Mouse (Mus musculus) gastrocnemius, postnatal 36 days (tissue): ENCODE data around the gene Oaf. TPM values are rescaled to one million over a fixed set of nuclear protein-coding genes. Genes with fewer than 3 reads are reported as not detected.

Experiments used
- DNase-seq, 2 experiments: peaks; one replicate each; pipeline ENCODE4 v3.0.0; 2022
- intact Hi-C: fragments of 180-260 bp; cut with DNase I; formaldehyde crosslinking; loops from one replicate; pipeline ENCODE4 v1.15.1; 2025
- long read RNA-seq, 2 experiments: library from polyadenylated mRNA; stranded (forward); transcript quantifications; one replicate each; pipeline ENCODE4 v2.0.0; 2021
- total RNA-seq, 2 experiments: library from RNA; stranded (reverse); gene quantifications; 2 replicates each; pipeline ENCODE4 v1.2.3; 2021

Oaf gene
- 10 to 100 TPM in 1 of 2 experiments, 1 to 10 TPM in 1; 5.4 to 10.7 TPM for total RNA-seq
- long read RNA-seq, experiment 1, transcript Oaf-201 (4 exons, 2,526 nt), result major isoform, 10 of 14 reads
- long read RNA-seq, experiment 1, partial matches to known transcripts, result 0 of 14 reads
- long read RNA-seq, experiment 1, other reads (novel, unspliced or antisense), result 4 of 14 reads
- long read RNA-seq, experiment 2, transcript Oaf-201 (4 exons, 2,526 nt), result major isoform, 13 of 16 reads
- long read RNA-seq, experiment 2, partial matches to known transcripts, result 0 of 16 reads
- long read RNA-seq, experiment 2, other reads (novel, unspliced or antisense), result 3 of 16 reads

- intact Hi-C loops, result no loop called here
- DNase-seq, result peak; percentile 83 to 93
These were observed at the start of gene Oaf for GRCm38 (mm10) chr9:43239712-43240593. Oaf (minus strand) TSS chr9:43239911.

- intact Hi-C loops, result loop anchor here (10.0 kb wide), 1 partner anchor 282 kb away; no protein-coding TSS in a partner anchor
- peak; percentile 56 to 64 for DNase-seq
These were observed 47.2 kb upstream of the Oaf start for GRCm38 (mm10) chr9:43286870-43287269.

DNA sequence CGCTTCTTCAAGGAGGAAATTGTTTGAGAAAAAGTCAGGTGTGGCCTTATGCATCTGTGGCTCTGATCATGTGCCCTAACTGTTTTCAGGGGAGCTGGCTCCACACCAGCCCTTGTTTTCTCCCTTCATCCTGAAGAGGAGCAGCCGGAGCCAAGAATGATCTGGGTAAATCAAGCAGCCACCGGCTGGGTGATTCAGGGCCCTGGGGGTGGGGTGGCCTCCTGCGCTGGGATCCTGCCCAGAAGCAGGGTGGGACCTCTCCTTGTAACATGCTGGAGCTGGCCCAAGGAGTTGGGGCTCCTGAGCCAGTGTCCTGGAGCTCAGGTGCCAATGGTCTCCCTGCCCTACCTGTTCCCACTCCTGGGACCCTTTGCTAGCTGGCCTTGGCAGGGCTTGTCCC is 45.6 kb upstream of the Oaf start:
- DNase-seq, result no peak
- intact Hi-C loops, result loop anchor here (10.0 kb wide), 1 partner anchor 280 kb away; no protein-coding TSS in a partner anchor

DNA sequence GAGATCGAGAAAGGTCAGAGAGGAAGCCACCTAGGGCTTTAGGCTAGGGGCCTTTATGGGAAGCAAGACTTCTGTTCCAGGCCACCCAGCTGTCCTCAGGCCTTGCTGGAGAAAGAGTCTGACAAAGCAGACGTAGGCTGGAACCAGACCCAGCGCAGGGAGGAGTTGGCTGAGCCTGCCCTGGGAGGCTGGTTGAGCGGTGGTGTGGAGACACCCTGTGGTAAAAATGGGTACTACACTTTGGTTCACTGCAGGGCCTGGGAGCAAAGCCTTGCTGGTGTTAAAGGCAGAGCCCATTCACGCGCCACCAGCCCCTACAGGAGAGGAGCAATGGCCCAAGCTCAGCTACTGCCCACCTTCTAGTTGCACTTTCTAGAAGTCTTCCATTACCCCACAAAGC is 44.6 kb upstream of the Oaf start:
- intact Hi-C loops, result loop anchor here (1.0 to 10.0 kb wide), 3 partner anchors 62 to 279 kb away; no protein-coding TSS in a partner anchor
- DNase-seq, result peak; percentile 71 to 84

- DNase-seq, result peak; percentile 35 to 54
- intact Hi-C loops, result no loop called here
These were observed 34.0 kb upstream of the Oaf start for GRCm38 (mm10) chr9:43273735-43274134.

DNA sequence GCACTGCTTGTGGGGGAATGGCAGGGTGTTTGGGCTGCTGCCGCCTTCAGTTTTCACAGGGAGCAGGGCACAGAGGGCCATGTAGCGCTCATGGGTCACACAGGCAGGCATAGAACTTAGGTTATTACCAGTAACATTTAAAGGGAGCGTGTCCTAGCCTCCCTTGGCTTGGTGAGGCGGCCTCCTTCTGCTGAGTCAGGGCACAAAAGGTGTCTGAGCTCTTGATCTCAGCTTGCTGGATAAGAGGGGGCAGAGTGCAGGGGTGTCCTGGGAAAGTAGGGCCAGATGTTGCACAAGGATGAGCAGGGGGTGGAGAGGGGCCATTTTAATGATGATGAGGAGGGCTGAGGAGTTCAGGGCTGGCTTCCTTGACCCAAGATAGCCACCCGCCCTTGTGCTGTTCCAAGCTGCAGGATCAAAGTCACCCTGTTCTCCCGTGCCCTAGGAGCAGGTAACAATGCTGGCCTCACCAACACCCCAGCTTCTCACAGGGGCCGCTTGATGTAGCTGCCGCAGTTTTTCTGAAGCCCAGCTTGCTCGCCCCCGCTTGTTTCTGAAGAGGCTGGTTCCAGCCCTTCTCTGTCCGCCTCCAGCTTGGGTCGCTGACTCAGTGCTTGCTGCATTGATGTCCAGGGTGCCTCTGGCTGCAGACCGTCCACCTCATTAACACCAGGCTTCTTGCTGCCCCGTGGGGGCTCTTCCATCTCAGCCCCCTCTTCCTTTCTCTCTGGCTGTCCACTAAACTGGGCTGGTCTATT is 32.2 kb upstream of the Oaf start:
- DNase-seq, result no peak

GRCm38 (mm10) chr9:43270723-43271252 is 31.1 kb upstream of the Oaf start:
- intact Hi-C loops, result no loop called here
- DNase-seq, result no peak

More for the DNA sequence above, 32.2 kb upstream of the Oaf start:
- intact Hi-C loops, result no loop called here

DNA sequence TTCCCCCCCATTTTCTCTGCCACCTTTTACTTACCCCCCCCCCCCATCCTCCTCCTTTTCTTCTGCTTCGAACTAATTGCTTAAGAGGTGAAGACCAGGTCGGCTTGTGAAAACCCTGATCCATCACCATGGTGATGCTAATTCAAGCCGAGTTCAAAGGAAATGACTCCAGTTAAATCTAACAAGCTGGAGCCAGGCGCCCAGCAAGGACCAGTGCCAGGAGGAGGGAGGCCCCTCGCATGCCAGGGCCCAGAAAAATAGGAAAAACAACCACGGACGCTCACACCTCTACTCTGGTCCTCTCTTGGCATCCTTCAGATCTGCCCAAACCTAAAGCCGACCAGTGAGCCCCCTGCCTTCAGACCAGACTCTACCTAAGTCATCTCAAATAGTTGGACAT is 29.5 kb upstream of the Oaf start:
- intact Hi-C loops, result no loop called here
- DNase-seq, result no peak

DNA sequence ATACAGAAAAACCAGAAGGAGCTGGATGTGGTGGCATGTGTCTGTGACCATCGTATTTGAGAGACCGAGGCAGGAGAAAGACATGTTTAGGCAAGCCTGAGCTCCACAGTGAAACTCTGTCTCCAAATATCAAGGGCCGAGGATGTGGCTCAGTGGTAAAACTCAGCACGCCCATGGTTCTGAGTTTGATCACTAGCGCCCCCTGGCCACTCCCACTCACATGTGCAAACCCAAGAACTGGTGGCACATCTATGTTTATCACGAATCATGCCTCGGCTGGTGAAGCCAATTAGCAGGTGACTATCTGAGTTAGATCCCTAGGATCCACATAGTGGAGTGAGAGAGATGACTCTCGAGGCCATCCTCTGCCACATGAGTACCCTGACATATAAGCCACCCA is 27.6 kb upstream of the Oaf start:
- DNase-seq, result no peak
- intact Hi-C loops, result no loop called here

DNA sequence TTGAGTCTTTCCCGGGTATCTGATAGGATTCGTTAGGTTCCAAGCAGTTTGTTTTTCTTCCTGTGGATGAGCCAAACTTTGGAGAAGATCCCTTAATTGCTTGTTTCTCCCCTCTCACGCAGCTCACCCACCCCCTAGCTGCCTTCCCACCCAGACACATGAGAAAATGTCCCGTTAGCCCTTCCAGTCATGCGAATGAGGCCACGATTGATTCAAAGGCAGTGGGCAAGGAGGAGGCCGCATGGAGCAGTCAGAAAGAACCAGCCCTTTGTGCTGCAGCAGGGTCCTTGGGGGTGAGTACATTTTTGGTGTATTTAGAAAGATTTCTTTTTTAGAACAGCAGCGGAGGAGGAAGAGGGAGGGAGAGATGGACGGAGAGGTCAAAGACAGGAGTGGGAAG is 25.5 kb upstream of the Oaf start:
- DNase-seq, result no peak
- intact Hi-C loops, result no loop called here

DNA sequence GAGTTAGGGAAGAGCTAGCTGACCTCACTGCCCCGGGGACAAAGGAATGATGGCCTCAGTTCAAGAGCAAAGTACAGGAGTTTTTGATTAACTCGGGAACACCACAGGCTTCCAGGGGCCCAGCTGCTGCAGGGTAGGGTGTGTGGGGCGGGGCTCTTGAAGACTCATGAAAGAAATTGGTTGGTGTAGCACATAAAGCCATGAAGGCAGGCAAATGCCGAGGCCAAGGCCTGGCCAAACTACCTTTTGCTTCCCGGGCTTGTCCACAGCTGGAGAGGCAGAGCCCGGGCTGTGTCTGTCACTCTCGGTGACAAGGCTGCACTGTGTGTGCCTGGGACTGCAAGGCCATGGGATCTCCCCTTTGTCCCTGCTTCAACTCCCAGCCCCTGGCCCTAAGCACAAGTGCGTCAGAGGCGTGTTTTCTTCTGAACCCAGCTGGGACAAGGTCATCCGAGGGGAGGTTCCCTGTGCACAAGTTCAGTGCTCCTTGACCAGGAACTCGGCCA is 24.3 kb upstream of the Oaf start:
- DNase-seq, result peak; percentile 64 to 66
- intact Hi-C loops, result no loop called here

DNA sequence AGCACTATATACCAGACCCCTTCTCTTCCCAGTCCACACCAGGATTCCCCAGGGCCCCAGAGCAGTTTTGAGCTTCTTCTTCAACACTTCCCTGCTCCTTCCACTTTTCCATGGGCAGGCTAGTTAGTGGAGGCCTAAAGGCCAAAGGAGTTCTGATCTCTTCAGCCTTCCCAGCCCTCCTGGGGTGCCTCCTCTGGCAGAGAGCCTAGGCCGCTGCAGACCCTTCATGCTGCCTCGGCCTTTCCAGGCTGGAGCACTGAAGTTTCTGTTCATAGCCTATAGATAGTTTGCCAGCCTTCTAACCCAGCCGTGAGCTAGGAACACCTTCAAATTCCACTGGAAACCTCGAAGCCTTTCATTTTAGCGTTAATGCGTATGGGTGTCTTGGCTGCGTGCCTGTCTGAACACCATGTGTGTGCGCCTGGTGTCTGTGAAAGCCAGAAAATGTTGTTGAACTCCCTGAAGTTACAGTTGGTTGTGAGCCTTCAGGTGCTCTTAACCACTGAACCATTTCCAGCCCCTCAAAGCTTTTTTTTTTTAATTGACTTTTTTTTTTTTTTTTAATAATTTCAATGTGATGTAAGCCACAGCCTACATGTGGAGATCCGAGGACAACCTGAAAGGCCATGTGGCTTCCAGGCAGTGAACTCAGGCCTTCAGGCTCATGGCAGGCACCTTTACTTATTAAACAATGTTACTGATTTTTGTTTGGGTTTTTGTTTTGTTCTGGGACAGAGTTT is 23.3 kb upstream of the Oaf start:
- no peak for DNase-seq
- intact Hi-C loops, result no loop called here

DNA sequence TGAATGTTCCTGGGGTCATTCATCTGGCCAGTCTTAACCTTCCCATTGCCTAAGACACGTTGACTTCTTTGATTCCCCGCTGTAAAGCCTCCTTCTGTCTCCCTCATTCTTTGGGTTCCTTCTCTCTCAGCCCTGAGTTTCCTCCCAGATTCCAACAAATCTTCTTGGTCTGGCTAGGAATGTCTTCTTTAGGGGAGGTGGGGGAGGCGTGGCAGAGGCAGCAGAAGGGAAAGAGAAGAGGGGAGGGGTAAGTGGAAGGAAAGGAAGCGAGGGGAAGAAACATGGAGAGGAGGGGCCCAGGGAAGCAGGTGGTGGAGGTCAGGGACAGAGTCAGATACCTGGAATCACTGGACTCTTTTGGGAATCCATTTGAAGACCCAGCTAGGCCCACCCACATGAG is 22.7 kb upstream of the Oaf start:
- intact Hi-C loops, result no loop called here
- no peak for DNase-seq

DNA sequence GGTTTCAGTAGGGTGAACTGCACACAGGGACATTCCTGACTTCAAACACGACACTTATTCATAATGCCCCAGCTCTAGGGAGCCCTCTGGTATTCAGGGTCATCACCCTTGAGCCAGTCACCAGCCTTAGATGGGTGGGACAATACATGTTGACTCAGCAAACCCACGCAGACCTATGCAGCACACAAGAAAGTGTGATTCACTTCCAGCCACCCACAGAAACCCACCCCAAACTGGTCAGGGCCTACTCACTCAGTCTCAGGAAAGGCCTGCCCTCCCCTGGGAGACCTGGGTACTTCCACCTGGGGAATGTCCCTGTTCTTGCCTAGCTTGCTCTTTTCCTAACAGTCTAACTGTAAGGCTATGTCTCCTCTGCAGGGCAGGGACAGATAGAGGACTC is 22.2 kb upstream of the Oaf start:
- no peak for DNase-seq

DNA sequence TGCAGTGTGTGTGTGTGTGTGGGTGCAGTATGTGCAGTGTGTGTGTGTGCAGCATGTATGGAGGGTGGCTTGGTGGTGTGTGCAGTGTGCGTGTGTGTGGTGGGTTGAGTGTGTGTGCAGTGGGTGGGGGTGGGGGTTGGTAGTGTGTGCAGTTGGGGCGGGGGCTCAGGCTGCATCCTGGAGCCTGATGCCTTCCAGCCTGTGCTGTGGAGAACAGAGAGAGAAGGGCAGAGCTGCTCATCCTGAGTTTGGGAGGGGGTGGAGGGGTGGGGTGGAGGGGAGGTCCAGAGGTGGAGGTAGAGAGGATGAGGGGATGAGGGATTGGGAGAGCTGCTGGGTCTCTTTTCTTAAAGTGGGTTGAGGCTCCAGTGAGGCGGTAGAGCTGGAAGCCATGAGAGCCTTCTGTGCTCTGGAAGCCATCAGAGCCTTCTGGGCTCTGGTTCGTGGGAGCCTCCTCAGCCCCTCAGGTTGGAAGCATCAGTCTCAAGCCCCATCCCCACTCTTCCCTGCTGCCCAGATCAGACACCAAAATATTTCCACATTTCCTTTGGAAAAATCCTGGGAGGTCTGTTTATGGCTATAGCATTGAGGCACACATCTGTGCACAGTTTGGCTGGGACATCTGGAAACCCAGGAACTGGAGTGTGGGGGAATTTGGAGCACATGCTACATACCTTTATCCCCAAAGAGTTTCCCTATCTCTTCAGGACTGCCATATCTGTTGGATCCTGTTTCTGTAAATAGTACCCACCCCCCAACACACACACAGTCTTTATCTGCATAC is 21.6 kb upstream of the Oaf start:
- intact Hi-C loops, result no loop called here
- no peak for DNase-seq

More for the DNA sequence above, 22.2 kb upstream of the Oaf start:
- intact Hi-C loops, result no loop called here

- DNase-seq, result no peak
- intact Hi-C loops, result no loop called here
These were observed 20.9 kb upstream of the Oaf start for GRCm38 (mm10) chr9:43260661-43261060.

DNA sequence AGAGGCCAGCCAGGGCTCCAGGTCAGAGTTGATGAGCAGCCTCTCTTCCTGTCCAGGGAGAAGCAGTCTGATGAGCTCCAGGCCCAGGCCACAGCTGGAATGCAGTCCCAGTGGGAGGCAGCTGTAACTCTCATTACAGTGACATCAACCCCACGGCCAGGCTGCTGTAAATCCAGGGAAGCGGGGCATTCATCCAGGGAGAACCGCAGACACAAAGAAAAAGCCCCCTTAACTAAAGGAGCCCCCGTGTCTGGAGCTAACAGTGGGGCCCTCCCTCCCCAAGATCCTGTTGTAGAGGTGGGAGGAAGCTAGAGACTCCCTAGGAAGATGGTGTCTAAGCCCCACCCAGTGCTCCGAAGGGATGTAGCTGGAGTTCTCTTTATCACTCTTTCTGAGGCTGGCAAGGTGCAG is 13.6 kb upstream of the Oaf start:
- DNase-seq, result peak in 1 of 2 experiments; percentile 64
- intact Hi-C loops, result no loop called here

GRCm38 (mm10) chr9:43252790-43253189 is 13.1 kb upstream of the Oaf start:
- DNase-seq, result no peak
- intact Hi-C loops, result no loop called here

DNA sequence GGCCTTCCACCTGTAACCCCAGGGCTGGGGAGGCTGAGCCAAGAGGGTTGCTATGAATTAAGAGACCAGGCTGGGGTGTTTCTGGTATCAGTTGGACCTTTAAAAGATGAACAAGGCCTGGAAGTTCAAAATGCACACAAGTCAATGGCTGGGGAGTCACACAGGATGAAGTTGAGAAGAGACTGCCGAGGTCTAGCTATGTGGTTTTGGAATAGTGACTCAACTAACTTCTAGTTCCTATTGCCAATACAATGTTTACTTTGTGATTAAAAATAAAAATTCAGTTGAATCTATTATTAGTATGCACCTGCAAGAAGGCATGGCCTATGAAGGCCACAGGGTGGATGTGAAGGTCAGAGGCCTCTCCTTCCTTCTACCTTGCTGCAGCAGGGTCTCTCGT is 12.1 kb upstream of the Oaf start:
- intact Hi-C loops, result no loop called here
- DNase-seq, result no peak
